Mouse (Mus musculus) cerebellum, adult 2 months (tissue): Measurements from ENCODE around the gene Scamp4. TPM values are rescaled to one million over a fixed set of nuclear protein-coding genes. Genes with fewer than 3 reads are reported as not detected.
A peak's percentile ranks its signal among the peaks of the same experiment; 100 is the strongest.

ENCODE experiments used
- DNase-seq, 2 experiments: peaks; one replicate each; pipeline ENCODE4 v3.0.0; 2021
- H3K27ac ChIP-seq: fragments of 200-500 bp; 2 replicates; pipeline ENCODE4 v1.5.1; 2012; ENCODE audit warnings: low read length, control low read depth, inconsistent platforms; ENCODE audit not compliant: insufficient read depth
- H3K27me3 ChIP-seq: fragments of 200-500 bp; 2 replicates; pipeline ENCODE4 v1.6.1; 2012; ENCODE audit warnings: inconsistent platforms, mild to moderate bottlenecking, low read length, moderate library complexity; ENCODE audit not compliant: control insufficient read depth, insufficient read depth
- H3K4me1 ChIP-seq: fragments of 200-500 bp; 2 replicates; pipeline ENCODE4 v1.6.1; 2011; ENCODE audit warnings: low read length; ENCODE audit not compliant: control insufficient read depth, insufficient read depth
- H3K4me3 ChIP-seq: fragments of 200-500 bp; replicated peaks from 2 replicates; pipeline ENCODE3; 2011; ENCODE audit warnings: mild to moderate bottlenecking, low read depth, low read length, control low read depth; ENCODE audit not compliant: insufficient read depth
- CTCF ChIP-seq: fragments of 200-500 bp; IDR thresholded peaks from 2 replicates; pipeline ENCODE4 v1.5.1; 2011; ENCODE audit warnings: low read depth, mild to moderate bottlenecking, control low read depth, low read length, moderate library complexity, borderline replicate concordance; ENCODE audit not compliant: insufficient read depth
- POLR2A ChIP-seq: fragments of 200-500 bp; IDR thresholded peaks from 2 replicates; pipeline ENCODE4 v1.6.1; 2011; ENCODE audit warnings: low read length, control low read depth, borderline replicate concordance; ENCODE audit not compliant: insufficient read depth
- WGBS: fragments of 180-500 bp; shearing (Covaris S2); methylation state at CpG from one replicate; pipeline ENCODE4 v1.1.7; 2018; 5-methylcytosine and 5-hydroxymethylcytosine counted together
- polyA plus RNA-seq: library from polyadenylated mRNA; depleted of rRNA; stranded (reverse); fragments of >200 nt; gene quantifications from 2 replicates; pipeline ENCODE4 v1.2.3, GENCODE M21; 2012

Gene Scamp4
- polyA plus RNA-seq, 1 experiment: 57.9 TPM

DNA sequence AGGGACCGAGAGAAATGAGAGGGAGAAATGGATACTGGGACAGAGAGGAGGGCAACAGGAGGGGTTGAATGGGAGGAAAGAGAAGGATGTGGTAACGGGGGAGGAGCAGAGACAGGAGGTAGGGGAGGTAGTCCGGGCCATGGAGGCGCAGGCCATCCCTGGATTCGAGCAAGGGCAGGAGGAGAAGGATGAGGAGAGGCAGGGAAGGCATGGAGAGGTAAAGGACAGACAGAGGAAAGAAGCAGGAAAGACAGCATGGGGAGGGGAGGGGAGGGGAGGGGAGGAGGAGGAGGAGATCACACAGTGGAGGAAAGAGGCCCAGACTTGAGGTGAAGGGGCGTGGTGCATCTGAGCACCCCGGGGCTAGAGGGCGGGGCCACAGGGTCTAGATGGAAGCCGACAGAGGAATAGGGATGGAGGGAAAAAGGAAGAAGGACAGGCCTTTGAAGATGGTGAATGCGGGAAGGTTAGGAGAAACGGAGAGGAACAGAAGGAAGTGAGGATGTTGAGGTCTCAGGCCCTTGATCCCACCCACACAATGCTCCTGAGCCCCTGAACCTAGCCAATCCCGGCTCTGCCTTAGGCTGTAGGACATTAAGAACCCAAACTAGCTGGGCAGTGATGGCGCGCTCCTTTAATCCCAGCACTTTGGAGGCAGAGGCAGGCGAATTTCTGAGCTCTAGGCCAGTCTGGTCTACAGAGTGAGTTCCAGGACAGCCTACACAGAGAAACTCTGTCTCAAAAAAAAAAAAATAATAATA lies 54.4 kb downstream of the Scamp4 start, which contains the start of gene Btbd2:
Gene Btbd2 (minus strand): TSS at position 209 of the 761 bp plus-strand sequence.
- no peak for DNase-seq
- H3K4me3 ChIP-seq: peak within 1 kb of the TSS; percentile 74
- 23% methylated on average over 15 of the region's 15 CpGs for WGBS
- H3K27ac ChIP-seq: peak within 1 kb of the TSS; percentile 60
- peaks cover 18% of the 10 kb centered on the region for H3K4me1 ChIP-seq
- TF ChIP-seq POLR2A (no peak), CTCF (no peak)
- H3K27me3 ChIP-seq: no peaks in the 10 kb centered on the region

GRCm38 (mm10) chr10:80658194-80658840 lies 55.6 kb downstream of the Scamp4 start:
- Histone ChIP-seq H3K4me1 (peaks cover 16% of the 10 kb centered on the region), H3K27ac (no peak overlapping the region), H3K27me3 (no peaks in the 10 kb centered on the region), H3K4me3 (no peak overlapping the region)
- TF ChIP-seq CTCF (no peak), POLR2A (no peak)
- no peak for DNase-seq
- WGBS: 86% methylated on average over 14 of the region's 14 CpGs

- no peak for TF ChIP-seq POLR2A
- no peak for TF ChIP-seq CTCF
- Histone ChIP-seq H3K4me3 (no peak overlapping the region), H3K27me3 (no peaks in the 10 kb centered on the region), H3K27ac (no peak overlapping the region), H3K4me1 (peaks cover 14% of the 10 kb centered on the region)
- WGBS: 55% methylated on average over 4 of the region's 4 CpGs
- no peak for DNase-seq
These were observed 56.1 kb downstream of the Scamp4 start for GRCm38 (mm10) chr10:80658841-80659202.

GRCm38 (mm10) chr10:80659213-80659612 lies 56.5 kb downstream of the Scamp4 start:
- Histone ChIP-seq H3K4me1 (peaks cover 14% of the 10 kb centered on the region), H3K4me3 (peak overlapping the region; percentile 10), H3K27ac (no peak overlapping the region), H3K27me3 (no peaks in the 10 kb centered on the region)
- 9% methylated on average over 10 of the region's 10 CpGs for WGBS
- peak; percentile 67 to 79 for DNase-seq
- TF ChIP-seq POLR2A (no peak), CTCF (peak; percentile 75)

GRCm38 (mm10) chr10:80661149-80661548 lies 58.5 kb downstream of the Scamp4 start:
- H3K27me3 ChIP-seq: no peaks in the 10 kb centered on the region
- peak in 1 of 2 experiments; percentile 56 for DNase-seq
- 32% methylated on average over 5 of the region's 5 CpGs for whole genome bisulfite sequencing
- no peak overlapping the region for H3K4me3 ChIP-seq
- H3K4me1 ChIP-seq: peaks cover 21% of the 10 kb centered on the region
- TF ChIP-seq CTCF (peak; percentile 66), POLR2A (no peak)
- H3K27ac ChIP-seq: no peak overlapping the region

GRCm38 (mm10) chr10:80663485-80664196 lies 61.0 kb downstream of the Scamp4 start:
- DNase-seq: no peak
- Histone ChIP-seq H3K27ac (no peak overlapping the region), H3K4me1 (peaks cover 26% of the 10 kb centered on the region), H3K27me3 (no peaks in the 10 kb centered on the region), H3K4me3 (no peak overlapping the region)
- TF ChIP-seq POLR2A: no peak
- TF ChIP-seq CTCF: no peak
- WGBS: 79% methylated on average over 5 of the region's 5 CpGs

- H3K27ac ChIP-seq: peak overlapping the region; percentile 14
- WGBS: 5% methylated on average over 16 of the region's 16 CpGs
- TF ChIP-seq POLR2A (no peak), CTCF (no peak)
- H3K4me3 ChIP-seq: no peak overlapping the region
- no peaks in the 10 kb centered on the region for H3K27me3 ChIP-seq
- peak; percentile 79 to 82 for DNase-seq
- H3K4me1 ChIP-seq: peaks cover 34% of the 10 kb centered on the region
These were observed 61.7 kb downstream of the Scamp4 start for GRCm38 (mm10) chr10:80664197-80665015.
